Mouse (Mus musculus) lung, adult 2 months (tissue): ENCODE results near the gene Gm10447. TPM values are rescaled to one million over a fixed set of nuclear protein-coding genes. Genes with fewer than 3 reads are reported as not detected.
"Not testable (repeated sequence)": the region's sequence is repeated elsewhere in the genome, so short reads cannot be mapped to it uniquely, and the experiment has no call there.

Source experiments
- DNase-seq: peaks from one replicate; pipeline ENCODE4 v3.0.0; 2022
- H3K4me1 ChIP-seq: fragments of 200-500 bp; 2 replicates; pipeline ENCODE4 v1.6.1; 2011; ENCODE audit warnings: low read length; ENCODE audit not compliant: control insufficient read depth, insufficient read depth
- H3K4me3 ChIP-seq: fragments of 200-500 bp; replicated peaks from 2 replicates; pipeline ENCODE3; 2011; ENCODE audit warnings: low read depth, mild to moderate bottlenecking, control low read depth, low read length; ENCODE audit errors: extremely low read depth
- CTCF ChIP-seq: fragments of 200-500 bp; IDR thresholded peaks from 2 replicates; pipeline ENCODE4 v1.5.1; 2011; ENCODE audit warnings: mild to moderate bottlenecking, low read length, control low read depth; ENCODE audit not compliant: insufficient read depth
- POLR2A ChIP-seq: fragments of 200-500 bp; IDR thresholded peaks from 2 replicates; pipeline ENCODE4 v1.6.1; 2011; ENCODE audit warnings: low read depth, mild to moderate bottlenecking, control low read depth, low read length, borderline replicate concordance; ENCODE audit errors: extremely low read depth
- WGBS: fragments of 180-500 bp; shearing (Covaris S2); methylation state at CpG from one replicate; pipeline ENCODE4 v1.1.7; 2018; 5-methylcytosine and 5-hydroxymethylcytosine counted together
- polyA plus RNA-seq: library from polyadenylated mRNA; depleted of rRNA; stranded (reverse); fragments of >200 nt; gene quantifications from 2 replicates; pipeline ENCODE4 v1.2.3, GENCODE M21; 2012

Gene Gm10447
- polyA plus RNA-seq, 1 experiment = 0.25 TPM

GRCm38 (mm10) chr11:53429182-53429581, 27.7 kb downstream of the Gm10447 start:
- no peak overlapping the region for H3K4me3 ChIP-seq
- TF ChIP-seq CTCF = no peak
- TF ChIP-seq POLR2A = no peak
- DNase-seq = no peak

GRCm38 (mm10) chr11:53428716-53429057, 28.2 kb downstream of the Gm10447 start:
- Histone ChIP-seq H3K4me1 (peaks cover 3% of the 10 kb centered on the region), H3K4me3 (no peak overlapping the region)
- no peak for DNase-seq
- TF ChIP-seq POLR2A = no peak
- no peak for TF ChIP-seq CTCF
- WGBS = 93% methylated on average over 5 of the region's 5 CpGs

More at GRCm38 (mm10) chr11:53429182-53429581, 27.7 kb downstream of the Gm10447 start:
- H3K4me1 ChIP-seq = peaks cover 3% of the 10 kb centered on the region

DNA sequence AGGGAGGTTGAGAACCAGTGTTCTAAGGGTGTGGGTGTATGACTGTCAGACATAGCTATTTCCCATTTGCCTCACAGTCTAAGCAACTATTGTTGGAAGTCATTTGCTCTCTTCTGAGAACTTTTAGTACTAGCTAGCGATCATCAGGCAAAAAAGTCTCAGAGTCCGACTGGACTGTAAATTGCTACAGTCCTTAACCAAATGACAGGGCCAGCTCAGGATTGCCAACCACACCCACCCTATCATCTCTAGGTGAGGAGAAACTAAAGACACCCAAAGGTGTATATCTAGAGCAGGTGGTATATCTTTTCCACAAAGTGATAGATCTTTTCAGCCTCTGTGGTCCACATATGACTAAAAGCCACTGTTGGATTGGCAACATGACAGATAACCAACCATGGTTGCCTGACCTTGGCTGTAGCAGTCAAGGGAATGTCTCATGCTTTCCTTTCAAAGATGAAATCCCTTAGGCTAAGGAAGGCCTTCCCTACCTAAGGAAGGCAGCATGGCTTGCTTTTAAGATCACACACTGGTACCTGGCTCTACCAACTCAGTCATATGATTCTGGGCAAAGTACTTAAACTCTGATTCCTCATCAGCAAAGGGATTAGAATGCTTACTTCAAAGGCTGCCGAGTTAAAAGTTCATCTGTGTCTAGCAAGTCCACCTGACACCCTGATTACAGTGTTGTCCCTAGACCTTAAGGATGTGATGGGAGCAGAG, 28.8 kb downstream of the Gm10447 start:
- TF ChIP-seq POLR2A (no peak), CTCF (no peak)
- no peak for DNase-seq
- peaks cover 3% of the 10 kb centered on the region for H3K4me1 ChIP-seq
- no peak overlapping the region for H3K4me3 ChIP-seq
- 91% methylated on average over 3 of the region's 3 CpGs for WGBS

GRCm38 (mm10) chr11:53426914-53427313, 30.0 kb downstream of the Gm10447 start:
- H3K4me1 ChIP-seq, DNase-seq, H3K4me3 ChIP-seq: not testable (repeated sequence)
- WGBS = 82% methylated on average over 3 of the region's 3 CpGs

GRCm38 (mm10) chr11:53425711-53426255, 31.1 kb downstream of the Gm10447 start:
- WGBS = 79% methylated on average over 6 of the region's 6 CpGs
- DNase-seq = no peak
- H3K4me1 ChIP-seq = peaks cover 3% of the 10 kb centered on the region
- H3K4me3 ChIP-seq = no peak overlapping the region
- TF ChIP-seq CTCF (no peak), POLR2A (no peak)

DNA sequence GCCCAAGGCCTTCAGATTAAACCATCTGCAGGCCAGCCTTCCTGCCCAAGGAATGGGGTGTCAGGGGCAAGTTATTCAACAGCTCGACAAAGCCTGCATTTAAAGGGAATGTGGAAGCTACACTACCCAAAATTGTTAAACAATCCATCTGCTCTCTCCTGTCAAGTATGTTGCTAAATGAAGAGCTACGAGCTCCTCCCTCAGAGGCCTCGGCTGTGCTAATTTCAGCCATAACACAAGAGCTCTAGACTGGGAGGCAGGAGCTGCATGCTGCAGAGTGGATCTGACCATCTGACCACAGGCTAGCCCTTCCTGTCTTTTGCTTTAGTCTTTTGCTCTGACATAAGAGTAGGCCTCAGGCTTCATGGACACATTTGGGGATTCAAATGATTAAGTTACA, 31.7 kb downstream of the Gm10447 start:
- DNase-seq = no peak
- WGBS = 47% methylated on average over 3 of the region's 3 CpGs
- TF ChIP-seq POLR2A (no peak), CTCF (no peak)

GRCm38 (mm10) chr11:53424826-53425225, 32.1 kb downstream of the Gm10447 start:
- TF ChIP-seq CTCF (no peak), POLR2A (no peak)
- WGBS = 44% methylated on average over 2 of the region's 2 CpGs
- Histone ChIP-seq H3K4me3 (no peak overlapping the region), H3K4me1 (peaks cover 3% of the 10 kb centered on the region)
- no peak for DNase-seq

More for the DNA sequence above, 31.7 kb downstream of the Gm10447 start:
- peaks cover 3% of the 10 kb centered on the region for H3K4me1 ChIP-seq
- no peak overlapping the region for H3K4me3 ChIP-seq

- Histone ChIP-seq H3K4me3 (no peak within 1 kb of the TSS), H3K4me1 (no peaks in the 10 kb centered on the region)
- TF ChIP-seq CTCF (no peak), POLR2A (no peak)
- DNase-seq = no peak
- WGBS = 70% methylated on average over 4 of the region's 4 CpGs
These were observed 33.9 kb downstream of the Gm10447 start, which contains the start of gene Leap2 for GRCm38 (mm10) chr11:53423036-53423435. Gene Leap2 (minus strand): TSS chr11:53423170.

- no peaks in the 10 kb centered on the region for H3K4me1 ChIP-seq
- no peak for DNase-seq
- H3K4me3 ChIP-seq = no peak overlapping the region
- TF ChIP-seq POLR2A = no peak
- no peak for TF ChIP-seq CTCF
These were observed 38.9 kb downstream of the Gm10447 start for GRCm38 (mm10) chr11:53418048-53418447.

DNA sequence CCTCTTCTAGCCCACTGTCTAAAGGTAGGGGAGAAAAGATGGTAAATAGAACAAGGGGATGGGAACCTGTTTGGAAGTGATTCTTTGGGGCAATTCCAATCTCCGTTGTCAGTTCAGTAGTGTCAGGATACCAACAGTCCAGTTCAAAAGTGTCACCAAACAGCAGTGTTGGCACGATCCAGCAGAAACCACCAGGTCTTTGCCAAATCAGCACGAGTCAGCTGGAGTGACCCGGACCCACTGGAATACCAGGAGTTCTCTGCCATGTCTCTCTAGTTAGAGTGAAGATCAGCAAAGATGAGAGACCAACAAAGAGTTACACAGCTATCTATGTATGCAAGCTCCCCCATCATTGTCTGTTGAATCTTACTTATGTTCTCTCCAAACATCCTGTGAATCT, 43.0 kb downstream of the Gm10447 start:
- TF ChIP-seq CTCF = no peak
- no peak for TF ChIP-seq POLR2A
- 73% methylated on average over 4 of the region's 4 CpGs for WGBS
- H3K4me1 ChIP-seq = no peaks in the 10 kb centered on the region
- no peak overlapping the region for H3K4me3 ChIP-seq
- no peak for DNase-seq
